Comparison of ENCODE assay signal across 28 mouse cellular contexts in genomic region chr8:78306604-78307003, GRCm38 (mm10).
DNase-seq lines count a peak whose midpoint lies in the region; ATAC-seq and TF ChIP-seq lines count a peak whose summit lies in the region.
"Had no signal": no experiment of that assay in that cellular context is flagged by ENCODE, and none has a peak within 500 bp of the region (broad histone marks: within the 10 kb centered on the region; RNA-seq: fewer than 3 reads in every experiment).

No protein-coding gene starts in this region.

- H3K4me3 ChIP-seq in hindbrain, postnatal 0 days (ENCODE audit: low read length): no peak overlapping the region
- no peak overlapping the region for H3K4me3 ChIP-seq in hindbrain, embryonic 13.5 days
- H3K4me3 ChIP-seq: erythroblast, embryonic 14.5 days; gastrocnemius, adult 2 months; heart, adult 2 months; heart, embryonic 13.5 days; hindbrain, embryonic 15.5 days; kidney, embryonic 15.5 days; left cerebral cortex, adult 2 months; liver, embryonic 12.5 days; midbrain, embryonic 13.5 days; neural tube, embryonic 15.5 days had no signal

- H3K27ac ChIP-seq in hindbrain, postnatal 0 days: no peak overlapping the region
- no peak overlapping the region for H3K27ac ChIP-seq in hindbrain, embryonic 13.5 days
- H3K27ac ChIP-seq: gastrocnemius, adult 2 months; heart, adult 2 months; heart, embryonic 13.5 days; hindbrain, embryonic 15.5 days; kidney, embryonic 15.5 days; left cerebral cortex, adult 2 months; liver, embryonic 12.5 days; midbrain, embryonic 13.5 days; neural tube, embryonic 15.5 days had no signal

- ATAC-seq in hindbrain, postnatal 0 days: no peak
- no peak for ATAC-seq in hindbrain, embryonic 13.5 days (ENCODE audit: low FRiP score)
- ATAC-seq: liver, embryonic 12.5 days; liver, postnatal 0 days; midbrain, embryonic 13.5 days had no signal

- 50% methylated on average over 10 of the region's 10 CpGs for WGBS in hindbrain, postnatal 0 days
- WGBS in hindbrain, embryonic 13.5 days: 62% methylated on average over 10 of the region's 10 CpGs

- H3K9ac ChIP-seq in hindbrain, postnatal 0 days (replicated peaks; ENCODE audit: low read length): no peak overlapping the region
- H3K9ac ChIP-seq in hindbrain, embryonic 13.5 days: no peak overlapping the region
- H3K9ac ChIP-seq: heart, embryonic 13.5 days; hindbrain, embryonic 15.5 days; kidney, embryonic 15.5 days; liver, embryonic 12.5 days; liver, postnatal 0 days; midbrain, embryonic 13.5 days; neural tube, embryonic 15.5 days had no signal

- no peak for TF ChIP-seq CTCF in hindbrain, postnatal 0 days (IDR thresholded peaks at IDR 0.05; ENCODE audit: low read depth)
- TF ChIP-seq CTCF in brain, embryonic 14.5 days (IDR thresholded peaks at IDR 0.05; ENCODE audit: borderline replicate concordance, extremely low read depth, insufficient read depth, insufficient read length): no peak

- H3K4me1 ChIP-seq in hindbrain, postnatal 0 days (ENCODE audit: insufficient read depth, low read length): no peaks in the 10 kb centered on the region
- H3K4me1 ChIP-seq in hindbrain, embryonic 13.5 days (replicated peaks): peaks cover 7% of the 10 kb centered on the region
- H3K4me1 ChIP-seq: hindbrain, embryonic 15.5 days; liver, embryonic 12.5 days had no signal

- no peak for TF ChIP-seq POLR2A in brain, embryonic 14.5 days (IDR thresholded peaks at IDR 0.05; ENCODE audit: borderline replicate concordance, extremely low read depth, insufficient read depth, insufficient read length, poor library complexity, severe bottlenecking)

- no peak overlapping the region for H3K4me2 ChIP-seq in hindbrain, postnatal 0 days (ENCODE audit: low read depth, low read length)
- no peak overlapping the region for H3K4me2 ChIP-seq in hindbrain, embryonic 13.5 days
- H3K4me2 ChIP-seq: heart, embryonic 13.5 days; hindbrain, embryonic 15.5 days; kidney, embryonic 15.5 days; liver, embryonic 12.5 days; midbrain, embryonic 13.5 days; neural tube, embryonic 15.5 days had no signal

- no peaks in the 10 kb centered on the region for H3K9me3 ChIP-seq in hindbrain, postnatal 0 days (ENCODE audit: low read length)
- H3K9me3 ChIP-seq in hindbrain, embryonic 13.5 days: no peaks in the 10 kb centered on the region
- H3K9me3 ChIP-seq: hindbrain, embryonic 15.5 days; kidney, embryonic 15.5 days; liver, embryonic 12.5 days; midbrain, embryonic 13.5 days; neural tube, embryonic 15.5 days had no signal

- no peaks in the 10 kb centered on the region for H3K36me3 ChIP-seq in hindbrain, postnatal 0 days (ENCODE audit: insufficient read depth, low read length)
- H3K36me3 ChIP-seq in hindbrain, embryonic 13.5 days: no peaks in the 10 kb centered on the region
- H3K36me3 ChIP-seq: heart, embryonic 13.5 days; hindbrain, embryonic 15.5 days; kidney, embryonic 15.5 days; liver, embryonic 12.5 days; midbrain, embryonic 13.5 days; neural tube, embryonic 15.5 days had no signal

- DNase-seq in cerebellum, postnatal 14 days: peak; percentile 17 to 19
- no peak for DNase-seq in cerebellum, adult 18-20 months
- DNase-seq in hindbrain, postnatal 0 days (ENCODE audit: low spot score): peak; percentile 29
- peak; percentile 57 for DNase-seq in brain, embryonic 14.5 days (ENCODE audit: low read depth)
- no peak for DNase-seq in frontal cortex, adult 2 months (ENCODE audit: extremely low spot score in 1 of 2, low spot score in 1 of 2)
- DNase-seq in urinary bladder, postnatal 36 days (ENCODE audit: low spot score in 2 of 2): no peak
- DNase-seq: cerebellum, adult 11 months; cerebellum, adult 9-11 months; gastrocnemius, adult 2 months; gastrocnemius, postnatal 36 days; heart, adult 2 months; heart, postnatal 10 days; kidney, adult 18-20 months; kidney, postnatal 25 days; liver, postnatal 0 days; lung, postnatal 36 days; right cerebral cortex, adult 18-20 months; spleen, adult 18-20 months; thymus, postnatal 14 days had no signal

- no peaks in the 10 kb centered on the region for H3K27me3 ChIP-seq in hindbrain, postnatal 0 days (ENCODE audit: insufficient read depth, low read length)
- H3K27me3 ChIP-seq in hindbrain, embryonic 13.5 days: no peaks in the 10 kb centered on the region
- H3K27me3 ChIP-seq: heart, embryonic 13.5 days; hindbrain, embryonic 15.5 days; liver, embryonic 12.5 days; midbrain, embryonic 13.5 days; neural tube, embryonic 15.5 days had no signal

Comparison
In these comparisons a context has a peak if more than half of its experiments do, and no peak if none do; other contexts are left out.
1. DNase-seq: peak in cerebellum, postnatal 14 days (2 of 2), hindbrain, postnatal 0 days (single experiment) and brain, embryonic 14.5 days (single experiment); none in cerebellum, adult 18-20 months (0 of 2), frontal cortex, adult 2 months (0 of 2) and urinary bladder, postnatal 36 days (0 of 2).